Mouse (Mus musculus) midbrain, embryonic 11.5 days (tissue): ENCODE measurements around the gene Med31. TPM values are rescaled to one million over a fixed set of nuclear protein-coding genes. Genes with fewer than 3 reads are reported as not detected.

Source experiments
- polyA plus RNA-seq: library from polyadenylated mRNA; unstranded; fragments of >200 nt; fragmentation: Nextera tagmentation; extraction: Ambion mirVana; gene quantifications from 2 replicates; pipeline ENCODE4 v1.2.1, GENCODE M21; 2014

Gene Med31
- polyA plus RNA-seq, 1 experiment from 2014 or later: 56.7 TPM

Other genes starting within 250 kb of the Med31 start
- gene Aipl1, start 178.1 kb downstream of the Med31 start, polyA plus RNA-seq: 0.15 and 0.44 TPM in 2 replicates
- 201 and 214 TPM in 2 replicates for gene Pimreg, start 173.6 kb downstream of the Med31 start, polyA plus RNA-seq
- gene Pitpnm3, start 79.8 kb downstream of the Med31 start, polyA plus RNA-seq: 0.56 and 0.99 TPM in 2 replicates
- 0.06 and 0.12 TPM in 2 replicates for gene Gm43951, start 8.8 kb downstream of the Med31 start, polyA plus RNA-seq
- gene 4933427D14Rik, start 8.1 kb downstream of the Med31 start, polyA plus RNA-seq: 19.5 and 20.2 TPM in 2 replicates
- 163 and 168 TPM in 2 replicates for gene Txndc17, start 8.0 kb downstream of the Med31 start, polyA plus RNA-seq
- gene Slc13a5, start 51.6 kb upstream of the Med31 start, polyA plus RNA-seq: 0.21 and 0.29 TPM in 2 replicates
- gene Xaf1, start 86.0 kb upstream of the Med31 start, polyA plus RNA-seq: 1.3 and 1.4 TPM in 2 replicates
- not detected in 2 replicates for gene Fbxo39, start 98.9 kb upstream of the Med31 start, polyA plus RNA-seq
- gene Tekt1, start 146.8 kb upstream of the Med31 start, polyA plus RNA-seq: 4.2 and 5.3 TPM in 2 replicates
- gene Smtnl2, start 196.1 kb upstream of the Med31 start, polyA plus RNA-seq: 3.7 and 4.1 TPM in 2 replicates
- gene Ggt6, start 219.9 kb upstream of the Med31 start, polyA plus RNA-seq: not detected in 2 replicates
- gene Mybbp1a, start 225.8 kb upstream of the Med31 start, polyA plus RNA-seq: 142 and 144 TPM in 2 replicates